Mouse (Mus musculus) liver, adult 2 months (tissue): ENCODE measurements around the gene R3hdm2. TPM values are rescaled to one million over a fixed set of nuclear protein-coding genes. Genes with fewer than 3 reads are reported as not detected.
A peak's percentile ranks its signal among the peaks of the same experiment; 100 is the strongest.

ENCODE experiments used
- DNase-seq: peaks from one replicate; pipeline ENCODE4 v3.0.0-alpha.2; 2011; ENCODE audit warnings: low read depth, low spot score; ENCODE audit errors: extremely low read depth
- H3K27ac ChIP-seq: fragments of 200-500 bp; replicated peaks from 2 replicates; pipeline ENCODE4 v1.5.1; 2012; ENCODE audit warnings: low read depth, mild to moderate bottlenecking, control low read depth, inconsistent platforms, low read length; ENCODE audit not compliant: insufficient read depth
- H3K27me3 ChIP-seq: fragments of 200-500 bp; 2 replicates; pipeline ENCODE4 v1.6.1; 2012; ENCODE audit warnings: mild to moderate bottlenecking, moderate library complexity, low read length, inconsistent platforms; ENCODE audit not compliant: control insufficient read depth, insufficient read depth
- H3K36me3 ChIP-seq: fragments of 200-500 bp; 2 replicates; pipeline ENCODE4 v1.6.1; 2012; ENCODE audit warnings: low read length, inconsistent platforms; ENCODE audit not compliant: control insufficient read depth, insufficient read depth
- H3K4me1 ChIP-seq: fragments of 200-500 bp; 2 replicates; pipeline ENCODE4 v1.6.1; 2011; ENCODE audit warnings: low read length; ENCODE audit not compliant: control insufficient read depth, insufficient read depth
- H3K4me3 ChIP-seq: fragments of 200-500 bp; 2 replicates; pipeline ENCODE4 v1.5.1; 2011; ENCODE audit warnings: low read depth, mild to moderate bottlenecking, control low read depth, low read length, moderate library complexity; ENCODE audit not compliant: insufficient read depth
- H3K79me2 ChIP-seq: fragments of 200-500 bp; 2 replicates; pipeline ENCODE4 v1.6.1; 2012; ENCODE audit warnings: inconsistent platforms, mild to moderate bottlenecking, low read length, moderate library complexity; ENCODE audit not compliant: control insufficient read depth, insufficient read depth
- H3K9ac ChIP-seq: fragments of 200-500 bp; 2 replicates; pipeline ENCODE4 v1.6.1; 2012; ENCODE audit warnings: low read depth, mild to moderate bottlenecking, control low read depth, inconsistent platforms, low read length
- CTCF ChIP-seq: fragments of 200-500 bp; IDR thresholded peaks from 2 replicates; pipeline ENCODE4 v1.5.1; 2011; ENCODE audit warnings: low read depth, low read length, control low read depth
- POLR2A ChIP-seq: fragments of 200-500 bp; IDR thresholded peaks from 2 replicates; pipeline ENCODE4 v1.6.1; 2011; ENCODE audit warnings: low read length, control low read depth; ENCODE audit not compliant: insufficient read depth; ENCODE audit errors: extremely low read depth
- WGBS: fragments of 180-500 bp; shearing (Covaris S2); methylation state at CpG from one replicate; pipeline ENCODE4 v1.1.7; 2018; 5-methylcytosine and 5-hydroxymethylcytosine counted together
- polyA plus RNA-seq: library from polyadenylated mRNA; depleted of rRNA; stranded (reverse); fragments of >200 nt; gene quantifications from 2 replicates; pipeline ENCODE4 v1.2.3, GENCODE M21; 2012
- total RNA-seq: library from RNA; depleted of rRNA; stranded (reverse); fragments of >200 nt; gene quantifications from 2 replicates; pipeline ENCODE4 v1.2.3, GENCODE M21; 2014

The R3hdm2 gene
- total and polyA plus RNA-seq, 2 experiments: 15.8 to 66.9 TPM

DNA sequence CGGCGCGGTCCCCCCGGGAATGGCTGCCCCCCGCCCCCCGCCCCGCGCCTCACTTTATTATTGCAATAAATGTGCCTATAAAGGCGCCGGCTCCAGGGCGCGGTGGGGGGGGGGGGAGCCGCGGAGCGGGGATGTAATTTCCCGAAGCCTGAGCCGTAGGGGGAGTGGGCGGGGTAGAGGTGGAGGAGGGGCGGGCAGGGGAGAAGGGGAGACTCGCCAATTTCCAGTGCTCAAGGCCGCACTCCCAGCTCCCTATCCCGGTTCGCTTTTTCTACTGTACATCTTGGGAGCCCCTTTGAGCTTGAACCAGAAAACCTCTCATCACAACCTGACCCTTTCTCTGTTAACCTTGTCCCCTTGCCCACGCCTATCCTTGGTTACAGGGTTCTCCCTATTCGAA, 150.8 kb downstream of the R3hdm2 start:
- Histone ChIP-seq H3K27me3 (peaks cover 50% of the 10 kb centered on the region), H3K4me3 (no peak overlapping the region), H3K79me2 (no peaks in the 10 kb centered on the region), H3K36me3 (no peaks in the 10 kb centered on the region), H3K4me1 (peaks cover 4% of the 10 kb centered on the region; the same call in 1 of the 2 replicates), H3K9ac (no peak overlapping the region), H3K27ac (no peak overlapping the region)
- WGBS: 6% methylated on average over 23 of the region's 25 CpGs
- TF ChIP-seq CTCF: no peak
- TF ChIP-seq POLR2A: no peak
- no peak for DNase-seq

DNA sequence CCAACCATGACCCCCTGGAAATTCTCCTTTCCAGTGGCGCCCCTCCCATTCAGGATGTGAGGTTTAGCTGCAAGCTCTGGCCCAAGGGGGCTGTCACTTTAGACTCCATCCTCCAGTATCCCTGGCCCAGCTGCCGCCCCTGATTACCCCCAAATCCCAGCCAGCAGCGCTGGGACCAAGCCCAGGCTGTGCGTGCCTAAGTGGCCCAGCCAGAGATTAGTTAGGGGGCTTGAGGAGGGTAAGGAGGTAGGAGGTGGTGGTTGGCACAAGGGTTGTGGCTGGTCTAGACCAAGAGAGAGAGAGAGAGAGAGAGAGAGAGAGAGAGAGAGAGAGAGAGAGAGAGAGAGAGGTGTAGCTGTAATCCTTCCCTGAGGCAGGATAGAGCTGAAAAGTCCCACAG, 151.4 kb downstream of the R3hdm2 start:
- H3K27ac ChIP-seq: no peak overlapping the region
- TF ChIP-seq POLR2A (no peak), CTCF (no peak)
- H3K27me3 ChIP-seq: peaks cover 50% of the 10 kb centered on the region
- no peak overlapping the region for H3K4me3 ChIP-seq
- H3K79me2 ChIP-seq: no peaks in the 10 kb centered on the region
- DNase-seq: no peak
- no peak overlapping the region for H3K9ac ChIP-seq
- peaks cover 4% of the 10 kb centered on the region; the same call in 1 of the 2 replicates for H3K4me1 ChIP-seq
- H3K36me3 ChIP-seq: no peaks in the 10 kb centered on the region
- WGBS: 5% methylated on average over 4 of the region's 4 CpGs

DNA sequence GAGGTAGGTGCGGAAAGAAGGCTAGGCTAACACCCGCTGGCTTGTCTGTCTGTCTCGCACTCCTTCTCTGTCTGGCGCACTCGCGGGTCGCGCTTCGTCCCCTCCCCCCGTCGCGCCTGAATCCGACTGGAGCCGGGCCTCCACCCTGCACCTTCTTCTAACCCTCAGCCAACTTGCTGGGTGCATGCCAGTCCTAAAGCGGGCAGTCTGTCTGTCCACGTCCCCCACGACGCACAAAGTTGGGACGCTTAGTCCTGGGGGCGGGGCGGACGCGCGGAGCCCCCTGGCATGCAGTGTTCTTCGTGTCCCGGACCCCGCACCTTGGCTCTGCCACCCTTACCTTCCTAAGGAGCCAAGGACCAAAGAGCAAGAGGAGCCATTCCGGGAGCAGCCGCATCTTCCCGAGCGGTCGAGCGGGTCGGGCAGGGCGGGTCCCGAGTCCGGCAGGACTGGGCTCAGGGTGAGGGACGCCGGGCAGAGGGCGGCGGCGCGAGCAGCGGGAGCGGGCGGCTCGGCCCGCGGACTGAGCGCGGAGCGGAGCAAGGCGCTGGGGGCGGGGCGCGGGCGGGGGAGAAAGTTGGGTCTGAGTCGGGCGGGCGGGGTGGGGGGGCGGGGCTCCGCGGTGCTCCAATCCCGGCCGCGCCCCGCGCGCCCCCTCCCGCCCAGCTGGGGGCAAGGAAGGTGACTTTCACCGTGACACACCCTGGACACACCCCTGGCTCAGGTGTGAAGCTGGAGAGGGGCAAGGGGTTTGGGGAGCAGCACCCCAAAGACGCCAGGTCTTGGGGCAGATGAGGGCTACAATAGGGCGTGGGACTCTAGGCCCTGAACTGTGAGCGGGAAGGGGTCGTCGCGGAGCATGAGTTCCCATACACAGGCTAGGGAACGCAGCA, 154.2 kb downstream of the R3hdm2 start, which contains the start of gene Nxph4:
Gene Nxph4, minus strand, starts transcription at position 524 of the 893 bp plus-strand sequence.
- DNase-seq: no peak
- H3K79me2 ChIP-seq: no peaks in the 10 kb centered on the region
- H3K27ac ChIP-seq: no peak within 1 kb of the TSS
- 0 out of 2 replicates have a peak within 1 kb of the TSS, but pooled peaks have one; percentile 11 for H3K9ac ChIP-seq
- peaks cover 4% of the 10 kb centered on the region; the same call in 1 of the 2 replicates for H3K36me3 ChIP-seq
- H3K4me3 ChIP-seq: peak within 1 kb of the TSS; percentile 3; the same call in 1 of the 2 replicates
- TF ChIP-seq CTCF (no peak), POLR2A (no peak)
- H3K27me3 ChIP-seq: peaks cover 32% of the 10 kb centered on the region
- peaks cover 4% of the 10 kb centered on the region; the same call in 1 of the 2 replicates for H3K4me1 ChIP-seq
- 3% methylated on average over 59 of the region's 78 CpGs for WGBS

DNA sequence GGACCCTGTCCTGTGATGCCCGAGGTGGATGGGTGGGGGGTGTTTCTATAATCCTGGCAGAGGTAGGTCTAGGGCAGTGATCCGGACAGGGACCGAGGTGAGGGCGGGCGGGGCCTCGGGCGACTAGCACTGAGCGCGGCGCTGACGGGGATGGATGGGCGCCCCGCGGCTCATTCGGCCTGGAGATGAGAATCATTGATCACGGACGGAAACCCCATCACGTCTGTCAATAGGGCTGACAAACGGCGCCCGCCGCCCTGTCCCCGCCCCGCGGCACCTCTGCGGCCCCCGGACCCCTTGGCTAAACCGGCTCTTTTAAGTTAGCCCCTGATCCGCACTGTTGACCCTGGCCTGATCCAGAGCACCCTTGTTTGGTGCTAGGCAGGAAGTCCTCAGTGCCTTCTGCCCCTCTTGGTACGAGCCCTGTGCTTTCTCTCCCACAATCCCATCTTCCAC, 154.8 kb downstream of the R3hdm2 start:
- Histone ChIP-seq H3K9ac (no peak overlapping the region), H3K36me3 (peaks cover 8% of the 10 kb centered on the region; the same call in 1 of the 2 replicates), H3K4me3 (no peak overlapping the region), H3K27me3 (peaks cover 27% of the 10 kb centered on the region), H3K4me1 (peaks cover 4% of the 10 kb centered on the region; the same call in 1 of the 2 replicates), H3K79me2 (no peaks in the 10 kb centered on the region), H3K27ac (no peak overlapping the region)
- no peak for TF ChIP-seq CTCF
- TF ChIP-seq POLR2A: no peak
- no peak for DNase-seq
- 3% methylated on average over 30 of the region's 30 CpGs for WGBS

DNA sequence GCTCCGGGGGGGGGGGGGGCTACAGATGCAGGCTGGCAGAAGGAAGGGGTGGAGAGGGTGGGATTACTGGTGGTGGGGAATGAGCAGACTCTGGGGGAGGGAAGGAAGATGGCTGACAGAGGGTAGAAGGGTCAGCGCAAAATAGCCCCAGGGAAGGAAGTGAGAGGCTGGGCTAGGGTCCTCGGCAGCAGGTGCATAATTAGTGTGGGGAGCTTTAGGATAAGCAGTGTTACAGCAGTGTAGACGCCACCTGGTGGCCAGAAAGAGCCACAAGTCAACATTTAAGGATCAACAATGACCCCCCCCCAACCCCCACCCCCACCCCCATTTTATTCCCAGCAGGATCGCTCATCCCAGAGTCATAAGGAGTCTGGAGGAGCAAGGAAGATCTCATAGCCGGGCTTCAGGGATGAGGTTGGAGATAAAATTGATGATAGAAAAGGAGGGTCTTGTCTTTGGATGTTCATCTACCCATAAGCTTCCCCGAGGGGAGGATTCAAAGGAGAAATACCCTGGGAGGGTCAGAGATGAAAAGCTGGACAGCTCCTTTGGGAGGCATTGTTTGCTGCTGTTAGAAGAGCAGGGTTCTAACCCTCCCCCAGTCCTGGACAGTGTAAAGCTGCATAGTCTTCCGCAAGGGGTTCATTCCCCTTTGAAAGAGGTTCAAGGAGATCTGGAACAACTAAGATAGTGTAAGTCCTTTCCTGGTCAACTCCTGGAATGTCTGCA, 156.6 kb downstream of the R3hdm2 start:
- 16% methylated on average over 8 of the region's 8 CpGs for WGBS
- no peak for DNase-seq
- TF ChIP-seq POLR2A (no peak), CTCF (peak; percentile 50)

More for the DNA sequence above, 156.6 kb downstream of the R3hdm2 start:
- Histone ChIP-seq H3K4me1 (peaks cover 4% of the 10 kb centered on the region; the same call in 1 of the 2 replicates), H3K27ac (no peak overlapping the region), H3K27me3 (peaks cover 18% of the 10 kb centered on the region), H3K36me3 (peaks cover 16% of the 10 kb centered on the region), H3K4me3 (no peak overlapping the region), H3K79me2 (no peaks in the 10 kb centered on the region), H3K9ac (no peak overlapping the region)
